Mouse (Mus musculus) small intestine, adult 2 months (tissue): ENCODE measurements around the gene Sod1. TPM values are rescaled to one million over a fixed set of nuclear protein-coding genes. Genes with fewer than 3 reads are reported as not detected.

Experiments
- H3K27ac ChIP-seq: fragments of 200-500 bp; 2 replicates; pipeline ENCODE4 v1.5.1; 2012; ENCODE audit warnings: low read depth, low read length, control low read depth, inconsistent platforms; ENCODE audit not compliant: insufficient read depth
- H3K27me3 ChIP-seq: fragments of 200-500 bp; 2 replicates; pipeline ENCODE4 v1.6.1; 2012; ENCODE audit warnings: mild to moderate bottlenecking, moderate library complexity, low read length, inconsistent platforms; ENCODE audit not compliant: control insufficient read depth, insufficient read depth
- H3K36me3 ChIP-seq: fragments of 200-500 bp; 2 replicates; pipeline ENCODE4 v1.6.1; 2012; ENCODE audit warnings: mild to moderate bottlenecking, low read length, control low read depth, inconsistent platforms; ENCODE audit not compliant: control insufficient read depth, insufficient read depth
- H3K4me1 ChIP-seq: fragments of 200-500 bp; 2 replicates; pipeline ENCODE4 v1.6.1; 2012; ENCODE audit warnings: low read length, inconsistent platforms, mixed read lengths; ENCODE audit not compliant: control insufficient read depth, insufficient read depth, insufficient read length
- H3K4me3 ChIP-seq: fragments of 200-500 bp; 2 replicates; pipeline ENCODE4 v1.5.1; 2012; ENCODE audit warnings: low read depth, mild to moderate bottlenecking, control low read depth, inconsistent platforms, low read length, moderate library complexity
- CTCF ChIP-seq: fragments of 200-500 bp; IDR thresholded peaks from 2 replicates; pipeline ENCODE4 v1.5.1; 2012; ENCODE audit warnings: low read depth, mild to moderate bottlenecking, control low read depth, inconsistent platforms, low read length, moderate library complexity, mixed read lengths; ENCODE audit not compliant: insufficient replicate concordance, insufficient read length; ENCODE audit errors: extremely low read depth
- POLR2A ChIP-seq: fragments of 200-500 bp; IDR thresholded peaks from 2 replicates; pipeline ENCODE4 v1.6.1; 2012; ENCODE audit warnings: low read depth, mild to moderate bottlenecking, control low read depth, inconsistent platforms, low read length, moderate library complexity
- WGBS: fragments of 180-500 bp; shearing (Covaris S2); methylation state at CpG from one replicate; pipeline ENCODE4 v1.1.7; 2018; 5-methylcytosine and 5-hydroxymethylcytosine counted together
- polyA plus RNA-seq: library from polyadenylated mRNA; depleted of rRNA; stranded (reverse); fragments of >200 nt; gene quantifications from 2 replicates; pipeline ENCODE4 v1.2.3, GENCODE M21; 2012

The Sod1 gene
- polyA plus RNA-seq, 1 experiment: 406 TPM

GRCm38 (mm10) chr16:90199174-90199573 is 21.4 kb upstream of the Sod1 start:
- H3K27me3 ChIP-seq: no peaks in the 10 kb centered on the region
- TF ChIP-seq CTCF: no peak
- TF ChIP-seq POLR2A: no peak
- H3K4me1 ChIP-seq: peaks cover 13% of the 10 kb centered on the region
- no peaks in the 10 kb centered on the region for H3K36me3 ChIP-seq
- H3K4me3 ChIP-seq: no peak overlapping the region
- 86% methylated on average over 10 of the region's 10 CpGs for WGBS
- H3K27ac ChIP-seq: no peak overlapping the region

GRCm38 (mm10) chr16:90202140-90202539 is 18.4 kb upstream of the Sod1 start:
- no peaks in the 10 kb centered on the region for H3K36me3 ChIP-seq
- no peaks in the 10 kb centered on the region for H3K27me3 ChIP-seq
- H3K27ac ChIP-seq: no peak overlapping the region
- peaks cover 8% of the 10 kb centered on the region for H3K4me1 ChIP-seq
- 61% methylated on average over 19 of the region's 19 CpGs for WGBS
- H3K4me3 ChIP-seq: no peak overlapping the region
- TF ChIP-seq CTCF (no peak), POLR2A (no peak)

GRCm38 (mm10) chr16:90203226-90203962 is 17.2 kb upstream of the Sod1 start:
- H3K4me1 ChIP-seq: peaks cover under 1% of the 10 kb centered on the region
- WGBS: 48% methylated on average over 6 of the region's 6 CpGs
- TF ChIP-seq POLR2A (no peak), CTCF (no peak)
- H3K4me3 ChIP-seq: no peak overlapping the region
- no peak overlapping the region for H3K27ac ChIP-seq
- no peaks in the 10 kb centered on the region for H3K36me3 ChIP-seq
- no peaks in the 10 kb centered on the region for H3K27me3 ChIP-seq

- H3K27ac ChIP-seq: no peak overlapping the region
- H3K36me3 ChIP-seq: no peaks in the 10 kb centered on the region
- WGBS: over 99% methylated on average over 2 of the region's 2 CpGs
- H3K4me1 ChIP-seq: no peaks in the 10 kb centered on the region
- H3K4me3 ChIP-seq: no peak overlapping the region
- no peak for TF ChIP-seq POLR2A
- TF ChIP-seq CTCF: no peak
- H3K27me3 ChIP-seq: no peaks in the 10 kb centered on the region
These were observed 15.7 kb upstream of the Sod1 start for GRCm38 (mm10) chr16:90204868-90205267.

- Histone ChIP-seq H3K36me3 (no peaks in the 10 kb centered on the region), H3K27me3 (no peaks in the 10 kb centered on the region), H3K4me1 (peaks cover 19% of the 10 kb centered on the region), H3K27ac (no peak overlapping the region), H3K4me3 (no peak overlapping the region)
- WGBS: 84% methylated on average over 3 of the region's 3 CpGs
- no peak for TF ChIP-seq CTCF
- no peak for TF ChIP-seq POLR2A
These were observed 11.6 kb upstream of the Sod1 start for GRCm38 (mm10) chr16:90208996-90209395.

GRCm38 (mm10) chr16:90210717-90211116 is 9.8 kb upstream of the Sod1 start:
- Histone ChIP-seq H3K4me1 (peaks cover 19% of the 10 kb centered on the region), H3K27ac (no peak overlapping the region), H3K36me3 (no peaks in the 10 kb centered on the region), H3K27me3 (no peaks in the 10 kb centered on the region), H3K4me3 (no peak overlapping the region)
- 81% methylated on average over 10 of the region's 10 CpGs for WGBS
- no peak for TF ChIP-seq POLR2A
- no peak for TF ChIP-seq CTCF

- H3K4me1 ChIP-seq: peaks cover 22% of the 10 kb centered on the region
- TF ChIP-seq CTCF (no peak), POLR2A (no peak)
- H3K27ac ChIP-seq: peak overlapping the region; percentile 57
- no peaks in the 10 kb centered on the region for H3K27me3 ChIP-seq
- no peaks in the 10 kb centered on the region for H3K36me3 ChIP-seq
- 27% methylated on average over 8 of the region's 8 CpGs for WGBS
- H3K4me3 ChIP-seq: no peak overlapping the region
These were observed 8.8 kb upstream of the Sod1 start for GRCm38 (mm10) chr16:90211767-90212166.
